Mouse (Mus musculus) midbrain, embryonic 16.5 days (tissue): Measurements from ENCODE around the gene Hddc3. TPM values are rescaled to one million over a fixed set of nuclear protein-coding genes. Genes with fewer than 3 reads are reported as not detected.

Experiments
- ATAC-seq: fragments of 200-750 bp; cut with Nextera tagmentation; 2 replicates; pipeline ENCODE4 v1.8.0; 2017; ENCODE audit warnings: moderate TSS enrichment
- H3K27ac ChIP-seq: fragments of 300-500 bp; sonication (generic); 2 replicates; pipeline ENCODE4 v1.5.1; 2014; ENCODE audit warnings: mild to moderate bottlenecking, low read length, mixed read lengths
- H3K27me3 ChIP-seq: fragments of 300-500 bp; sonication (generic); 2 replicates; pipeline ENCODE4 v1.6.1; 2014; ENCODE audit warnings: low read depth, low read length, mixed read lengths; ENCODE audit not compliant: control insufficient read depth, insufficient read depth
- H3K36me3 ChIP-seq: fragments of 300-500 bp; sonication (generic); 2 replicates; pipeline ENCODE4 v1.6.1; 2014; ENCODE audit warnings: mild to moderate bottlenecking, low read length, moderate library complexity, mixed read lengths; ENCODE audit not compliant: control insufficient read depth, insufficient read depth
- H3K4me1 ChIP-seq: fragments of 300-500 bp; sonication (generic); 2 replicates; pipeline ENCODE4 v1.6.1; 2014; ENCODE audit warnings: mild to moderate bottlenecking, low read length, mixed read lengths; ENCODE audit not compliant: control insufficient read depth, insufficient read depth
- H3K4me2 ChIP-seq: fragments of 300-500 bp; sonication (generic); 2 replicates; pipeline ENCODE4 v1.6.1; 2014; ENCODE audit warnings: mild to moderate bottlenecking, low read length, mixed read lengths
- H3K4me3 ChIP-seq: fragments of 300-500 bp; sonication (generic); 2 replicates; pipeline ENCODE4 v1.5.1; 2014; ENCODE audit warnings: low read depth, mild to moderate bottlenecking, low read length, moderate library complexity, mixed read lengths
- H3K9ac ChIP-seq: fragments of 300-500 bp; sonication (generic); 2 replicates; pipeline ENCODE4 v1.6.1; 2014; ENCODE audit warnings: low read depth, low read length, mixed read lengths
- H3K9me3 ChIP-seq: fragments of 300-500 bp; sonication (generic); replicated peaks from 2 replicates; pipeline ENCODE4 v1.6.1; 2014; ENCODE audit warnings: mild to moderate bottlenecking, low read length, mixed read lengths; ENCODE audit not compliant: control insufficient read depth, poor library complexity, severe bottlenecking
- WGBS: fragments of 180-500 bp; shearing (Covaris S2); extraction: QIAGEN DNeasy Blood & Tissue Kit; methylation state at CpG from one replicate; pipeline ENCODE4 v1.1.7; 2014; 5-methylcytosine and 5-hydroxymethylcytosine counted together
- polyA plus RNA-seq: library from polyadenylated mRNA; unstranded; fragments of >200 nt; fragmentation: Nextera tagmentation; extraction: Ambion mirVana; gene quantifications from 2 replicates; pipeline ENCODE4 v1.2.1, GENCODE M21; 2015

The Hddc3 gene
- polyA plus RNA-seq, 1 experiment from 2014 or later, result 27.7 TPM

DNA sequence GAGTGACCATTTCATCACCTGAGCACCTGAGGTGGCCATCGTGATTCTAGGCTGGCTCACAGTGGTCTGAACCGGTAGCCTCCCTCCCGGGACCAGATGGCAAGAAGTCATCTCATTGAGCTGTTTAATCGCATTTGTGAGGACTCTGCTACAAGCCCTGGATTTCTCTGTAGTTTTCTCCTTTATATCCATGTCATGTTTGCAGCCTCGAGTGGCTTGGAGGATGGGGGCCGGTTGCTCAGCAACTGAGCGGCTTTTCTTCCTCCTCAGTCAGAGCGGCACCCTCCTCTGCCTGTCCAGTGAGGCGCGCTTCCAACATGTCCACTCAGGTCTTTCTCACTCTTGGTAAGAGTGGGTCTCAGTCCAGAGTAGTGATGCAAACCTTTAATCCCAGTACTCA is 33.3 kb downstream of the Hddc3 start:
- peaks cover 5% of the 10 kb centered on the region; the same call in 1 of the 2 replicates for H3K4me1 ChIP-seq
- no peaks in the 10 kb centered on the region for H3K36me3 ChIP-seq
- H3K4me3 ChIP-seq, result no peak overlapping the region
- H3K4me2 ChIP-seq, result no peak overlapping the region
- H3K9ac ChIP-seq, result no peak overlapping the region
- H3K27me3 ChIP-seq, result no peaks in the 10 kb centered on the region
- peak overlapping the region; percentile 38 for H3K27ac ChIP-seq
- 44% methylated on average over 10 of the region's 10 CpGs for WGBS
- no peaks in the 10 kb centered on the region for H3K9me3 ChIP-seq
- peak; percentile 44; the same call in 1 of the 2 replicates for ATAC-seq

DNA sequence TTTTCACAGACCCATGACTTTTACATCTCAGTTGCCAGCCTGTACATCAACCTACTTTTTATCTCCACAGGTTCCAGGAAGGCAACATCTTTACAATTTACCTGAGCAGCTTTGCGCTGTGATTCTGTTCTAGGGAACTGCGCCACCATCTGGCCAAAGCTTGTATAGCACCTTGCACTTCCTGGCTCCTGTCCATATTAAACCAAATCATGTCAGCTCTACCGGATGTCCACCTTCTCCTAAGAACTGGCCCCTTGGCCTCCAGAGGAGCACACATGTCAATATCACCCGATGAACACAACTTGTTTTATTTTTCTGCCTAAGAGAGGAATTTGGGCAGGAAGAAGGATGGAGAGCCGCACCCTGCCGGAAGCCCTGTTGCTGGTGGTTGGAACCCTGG is 34.6 kb downstream of the Hddc3 start:
- Histone ChIP-seq H3K4me2 (no peak overlapping the region), H3K4me1 (peaks cover 5% of the 10 kb centered on the region; the same call in 1 of the 2 replicates), H3K27me3 (no peaks in the 10 kb centered on the region), H3K27ac (no peak overlapping the region), H3K36me3 (no peaks in the 10 kb centered on the region), H3K9ac (no peak overlapping the region), H3K4me3 (no peak overlapping the region), H3K9me3 (no peaks in the 10 kb centered on the region)
- 34% methylated on average over 6 of the region's 6 CpGs for WGBS
- ATAC-seq, result no peak

- Histone ChIP-seq H3K4me2 (no peak overlapping the region), H3K36me3 (no peaks in the 10 kb centered on the region), H3K27me3 (no peaks in the 10 kb centered on the region), H3K27ac (no peak overlapping the region), H3K4me3 (no peak overlapping the region), H3K9me3 (no peaks in the 10 kb centered on the region), H3K9ac (no peak overlapping the region), H3K4me1 (peaks cover 5% of the 10 kb centered on the region; the same call in 1 of the 2 replicates)
- 60% methylated on average over 13 of the region's 13 CpGs for WGBS
- ATAC-seq, result no peak
Measured at GRCm38 (mm10) chr7:80379531-80379930, 36.6 kb downstream of the Hddc3 start.

DNA sequence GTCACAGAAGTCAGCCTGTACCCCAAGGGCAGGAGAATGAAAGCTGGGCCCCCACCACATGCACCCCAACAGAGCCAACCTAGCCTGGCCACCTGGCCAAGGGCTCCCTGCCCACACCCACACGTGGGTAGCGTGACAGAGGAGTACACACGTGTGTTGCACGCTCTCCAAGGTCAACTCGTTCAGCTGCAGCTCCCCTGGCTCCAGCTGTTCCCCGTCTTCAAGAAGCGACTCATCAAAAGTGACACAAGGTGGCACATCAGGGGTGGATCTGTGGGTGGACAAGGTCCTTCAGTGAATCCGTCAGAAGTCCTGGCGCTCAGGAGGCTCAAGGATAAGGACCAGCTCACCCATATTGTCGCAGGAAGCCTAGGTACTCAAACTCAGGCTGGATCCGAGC is 40.0 kb downstream of the Hddc3 start:
- Histone ChIP-seq H3K9me3 (no peaks in the 10 kb centered on the region), H3K27ac (no peak overlapping the region), H3K9ac (no peak overlapping the region), H3K27me3 (no peaks in the 10 kb centered on the region; the same call in 1 of the 2 replicates), H3K4me1 (peaks cover 3% of the 10 kb centered on the region; the same call in 1 of the 2 replicates), H3K36me3 (no peaks in the 10 kb centered on the region), H3K4me3 (no peak overlapping the region), H3K4me2 (no peak overlapping the region)
- ATAC-seq, result no peak
- 74% methylated on average over 11 of the region's 11 CpGs for WGBS

- H3K9ac ChIP-seq, result no peak overlapping the region
Measured at GRCm38 (mm10) chr7:80386235-80386930, 43.5 kb downstream of the Hddc3 start.

GRCm38 (mm10) chr7:80387033-80387632 is 44.2 kb downstream of the Hddc3 start:
- Histone ChIP-seq H3K27ac (no peak overlapping the region), H3K9me3 (no peaks in the 10 kb centered on the region), H3K9ac (peak overlapping the region; percentile 38; the same call in 1 of the 2 replicates), H3K4me3 (peak overlapping the region; percentile 9; the same call in 1 of the 2 replicates), H3K36me3 (peaks cover 14% of the 10 kb centered on the region), H3K4me1 (peaks cover 5% of the 10 kb centered on the region; the same call in 1 of the 2 replicates), H3K27me3 (no peaks in the 10 kb centered on the region; the same call in 1 of the 2 replicates), H3K4me2 (peak overlapping the region; percentile 30)
- 31% methylated on average over 17 of the region's 17 CpGs for WGBS
- ATAC-seq, result no peak

More at GRCm38 (mm10) chr7:80386235-80386930, 43.5 kb downstream of the Hddc3 start:
- ATAC-seq, result peak; percentile 69
- 34% methylated on average over 18 of the region's 18 CpGs for WGBS
- Histone ChIP-seq H3K36me3 (peaks cover 9% of the 10 kb centered on the region), H3K4me2 (no peak overlapping the region; the same call in 1 of the 2 replicates), H3K4me3 (no peak overlapping the region), H3K9me3 (no peaks in the 10 kb centered on the region), H3K27me3 (no peaks in the 10 kb centered on the region; the same call in 1 of the 2 replicates), H3K4me1 (peaks cover 5% of the 10 kb centered on the region; the same call in 1 of the 2 replicates), H3K27ac (no peak overlapping the region)

- no peak for ATAC-seq
Measured at GRCm38 (mm10) chr7:80387633-80388543, 45.0 kb downstream of the Hddc3 start, which contains the start of gene Fes. Gene Fes (minus strand): TSS chr7:80387946.

GRCm38 (mm10) chr7:80392119-80392518 is 49.2 kb downstream of the Hddc3 start:
- Histone ChIP-seq H3K36me3 (peaks cover 38% of the 10 kb centered on the region), H3K4me1 (peaks cover 5% of the 10 kb centered on the region; the same call in 1 of the 2 replicates), H3K9me3 (no peaks in the 10 kb centered on the region), H3K9ac (no peak overlapping the region), H3K27me3 (no peaks in the 10 kb centered on the region; the same call in 1 of the 2 replicates), H3K27ac (no peak overlapping the region), H3K4me3 (no peak overlapping the region), H3K4me2 (no peak overlapping the region)
- ATAC-seq, result no peak
- WGBS, result 94% methylated on average over 15 of the region's 15 CpGs

More at GRCm38 (mm10) chr7:80387633-80388543, 45.0 kb downstream of the Hddc3 start, which contains the start of gene Fes:
- peak within 1 kb of the TSS; percentile 30 for H3K4me2 ChIP-seq
- peak within 1 kb of the TSS; percentile 9; the same call in 1 of the 2 replicates for H3K4me3 ChIP-seq
- peak within 1 kb of the TSS; percentile 38 for H3K9ac ChIP-seq
- 11% methylated on average over 33 of the region's 33 CpGs for WGBS
- H3K9me3 ChIP-seq, result no peaks in the 10 kb centered on the region
- H3K36me3 ChIP-seq, result peaks cover 19% of the 10 kb centered on the region
- peaks cover 5% of the 10 kb centered on the region; the same call in 1 of the 2 replicates for H3K4me1 ChIP-seq
- no peaks in the 10 kb centered on the region; the same call in 1 of the 2 replicates for H3K27me3 ChIP-seq
- H3K27ac ChIP-seq, result peak within 1 kb of the TSS; percentile 18; the same call in 1 of the 2 replicates
